Mouse (Mus musculus) gonadal fat pad, adult 2 months (tissue): ENCODE data around the gene Hlx. TPM values are rescaled to one million over a fixed set of nuclear protein-coding genes. Genes with fewer than 3 reads are reported as not detected.
A peak's percentile ranks its signal among the peaks of the same experiment; 100 is the strongest.

Source experiments
- DNase-seq: peaks from one replicate; pipeline ENCODE4 v3.0.0-alpha.2; 2012; ENCODE audit warnings: low read depth
- polyA plus RNA-seq: library from polyadenylated mRNA; depleted of rRNA; stranded (reverse); fragments of >200 nt; gene quantifications from 2 replicates; pipeline ENCODE4 v1.2.3, GENCODE M21; 2012; rRNA removed

The Hlx gene
- polyA plus RNA-seq: 9.1 and 9.2 TPM in 2 replicates

- DNase-seq: no peak
These were observed at the start of gene Hlx for GRCm38 (mm10) chr1:184732556-184733049. Hlx (minus strand) TSS chr1:184732619.

GRCm38 (mm10) chr1:184782161-184782513 lies 49.7 kb upstream of the Hlx start:
- DNase-seq: no peak

DNA sequence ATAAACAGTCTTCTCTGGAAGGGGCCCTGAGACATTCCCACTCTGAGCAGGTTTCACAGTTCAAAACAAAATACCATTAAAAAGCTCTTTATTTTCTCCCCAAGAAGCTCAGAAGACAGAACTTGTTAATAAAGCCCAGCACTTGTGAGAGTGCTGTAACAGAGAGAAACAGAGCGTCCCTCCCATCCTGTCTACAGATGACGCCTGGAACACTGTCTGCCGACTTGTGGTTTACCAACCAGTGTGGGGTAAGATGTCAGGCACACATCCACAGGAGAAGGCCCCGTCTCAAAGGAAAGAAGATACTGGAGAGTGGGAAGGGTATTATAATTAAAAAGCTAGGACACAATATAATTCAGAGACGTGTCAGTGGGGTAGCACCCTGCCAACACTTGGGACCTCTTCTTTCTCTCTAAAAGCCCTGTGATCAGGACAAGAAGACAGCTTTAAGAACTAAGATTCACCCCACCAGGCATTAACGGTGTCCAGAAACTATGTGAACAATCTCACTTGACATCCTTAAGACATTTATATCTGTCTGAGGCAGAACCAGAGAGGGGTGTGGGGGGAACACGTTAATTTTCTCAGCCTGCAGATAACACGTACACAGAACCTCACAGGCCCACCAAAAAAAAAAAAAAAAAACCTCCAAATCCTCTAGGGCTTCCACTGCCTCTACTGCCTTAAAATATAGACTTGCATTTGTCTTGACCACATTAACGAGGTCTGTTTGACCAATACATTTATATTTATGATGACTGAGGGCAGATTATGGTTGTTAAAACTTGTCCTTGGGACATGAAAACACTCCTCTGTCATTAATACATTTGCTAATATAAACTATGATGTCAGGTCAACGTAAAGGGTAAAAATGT lies 49.1 kb upstream of the Hlx start:
- DNase-seq: no peak

DNA sequence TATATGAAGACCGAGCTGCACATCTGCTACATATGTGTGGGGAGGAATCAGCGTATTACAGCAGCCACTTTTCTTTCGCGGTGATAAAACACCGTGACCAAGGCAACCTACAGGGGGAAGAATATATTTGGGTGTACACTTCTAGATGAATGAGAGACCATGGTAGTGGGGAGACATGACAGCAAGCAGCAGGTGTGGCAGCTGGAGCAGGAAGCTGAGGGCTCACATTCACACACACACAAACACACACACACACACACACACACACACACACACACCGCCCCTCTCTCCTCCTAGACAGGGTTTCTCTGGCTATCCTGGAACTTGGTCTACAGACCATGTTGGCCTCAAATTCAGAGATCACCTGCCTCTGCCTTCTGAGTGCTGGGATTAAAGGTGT lies 45.7 kb upstream of the Hlx start:
- DNase-seq: no peak

- DNase-seq: no peak
These were observed 44.8 kb upstream of the Hlx start for GRCm38 (mm10) chr1:184777061-184777795.

DNA sequence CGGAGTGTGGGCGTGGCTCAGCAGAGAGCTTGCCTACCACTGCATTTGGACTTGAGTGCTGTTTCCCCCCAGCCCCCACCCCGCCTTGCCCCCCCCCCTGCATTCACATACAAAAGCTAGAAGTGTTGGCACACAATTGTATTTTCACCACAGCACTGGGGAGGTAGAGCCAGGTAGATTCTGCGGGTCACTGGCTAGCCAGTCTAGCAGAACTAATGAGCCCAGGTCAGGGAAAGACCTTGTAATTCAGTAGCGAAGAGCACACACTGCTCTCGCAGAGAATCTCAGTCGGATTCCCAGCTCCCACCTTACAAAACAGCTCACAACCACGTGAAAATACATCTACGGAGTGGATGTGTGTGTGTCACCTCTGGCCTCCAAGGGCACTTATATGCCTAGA lies 42.9 kb upstream of the Hlx start:
- DNase-seq: no peak

- no peak for DNase-seq
These were observed 39.5 kb upstream of the Hlx start for GRCm38 (mm10) chr1:184771891-184772249.

GRCm38 (mm10) chr1:184771202-184771890 lies 38.9 kb upstream of the Hlx start:
- no peak for DNase-seq

DNA sequence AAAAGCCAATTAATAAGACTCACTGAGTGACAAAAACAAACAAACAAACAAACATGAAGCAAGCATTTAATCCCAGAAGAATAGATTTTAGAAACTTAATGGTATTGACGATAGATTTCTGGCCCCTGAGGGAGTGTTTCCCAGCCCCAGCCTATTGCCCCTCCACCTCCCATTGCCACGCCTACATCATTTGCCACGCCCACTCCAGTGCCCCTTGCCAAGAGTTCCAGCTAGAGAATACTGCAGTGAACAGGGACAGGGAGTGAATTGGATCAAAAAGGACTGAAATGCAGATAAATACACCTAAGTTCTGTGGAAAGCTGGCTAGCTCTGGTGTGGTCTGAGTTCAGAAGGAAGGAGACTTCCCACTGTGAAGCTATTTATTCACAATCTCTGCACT lies 31.4 kb upstream of the Hlx start:
- no peak for DNase-seq

DNA sequence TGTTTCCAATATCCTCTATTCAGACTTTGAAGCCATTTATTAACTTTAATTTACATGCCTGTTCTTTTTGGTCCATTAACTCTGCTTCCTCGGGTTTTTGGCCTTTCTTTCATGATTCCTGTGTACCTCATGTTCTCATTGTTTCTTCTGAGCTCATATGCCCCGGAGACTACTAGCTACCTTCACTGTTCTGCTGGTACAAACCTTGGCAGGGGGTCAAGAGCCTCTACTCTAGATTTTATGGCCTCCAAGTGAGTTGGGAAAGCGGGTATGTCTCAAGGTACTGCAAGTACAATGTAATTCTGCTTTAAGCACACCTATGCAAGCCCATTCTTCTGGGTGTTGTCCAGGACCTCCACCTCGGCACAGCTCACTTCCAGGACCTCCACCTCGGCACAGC lies 30.5 kb upstream of the Hlx start:
- peak; percentile 91 for DNase-seq

DNA sequence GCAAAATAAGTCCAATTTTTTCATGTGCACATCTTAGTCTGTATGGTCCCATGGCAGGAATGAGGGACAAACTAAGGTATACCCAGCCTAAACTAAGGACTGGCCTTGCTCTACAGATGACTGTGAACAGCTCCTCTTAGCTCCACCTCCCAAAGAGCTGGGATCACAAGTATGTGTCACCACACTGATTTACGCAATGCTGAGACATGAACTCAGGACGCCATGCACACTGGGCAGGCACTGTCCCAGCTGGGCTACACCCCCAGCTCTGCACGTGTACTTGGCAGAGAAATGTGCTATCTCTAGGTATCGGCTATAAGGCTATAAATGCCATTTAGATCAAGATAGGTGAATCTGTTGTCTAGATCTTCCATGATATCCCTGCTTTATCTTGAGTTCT lies 29.6 kb upstream of the Hlx start:
- DNase-seq: peak; percentile 64

- no peak for DNase-seq
These were observed 20.3 kb upstream of the Hlx start for GRCm38 (mm10) chr1:184752671-184753070.

DNA sequence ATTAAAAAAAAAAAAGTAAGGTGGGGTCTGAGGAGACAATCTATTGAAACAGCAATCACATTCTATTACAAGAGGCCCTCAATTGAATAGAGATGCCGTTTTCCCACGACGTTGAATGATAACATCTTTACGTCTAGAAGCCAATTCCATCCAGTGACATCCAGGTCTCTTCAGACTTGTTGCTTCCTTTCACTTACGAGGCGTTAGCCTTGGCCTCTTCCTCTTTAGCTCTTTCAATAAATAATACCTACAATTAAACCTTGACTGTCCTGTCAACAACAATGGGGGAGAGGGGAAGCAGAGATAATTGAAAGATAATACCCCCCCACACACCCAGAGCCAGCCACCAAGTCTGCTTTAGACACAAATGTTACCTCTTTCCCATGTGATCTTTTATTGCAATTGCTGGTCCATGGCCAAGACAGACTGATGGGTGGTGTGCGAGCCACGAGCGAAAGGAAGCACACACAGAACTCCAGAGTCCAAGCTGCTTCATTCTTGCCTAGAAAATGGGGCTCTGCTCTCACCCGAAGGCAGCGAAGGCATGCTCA lies 17.8 kb upstream of the Hlx start:
- DNase-seq: no peak

- DNase-seq: no peak
These were observed 16.3 kb upstream of the Hlx start for GRCm38 (mm10) chr1:184748692-184749152.

- DNase-seq: no peak
These were observed 5.6 kb upstream of the Hlx start for GRCm38 (mm10) chr1:184737876-184738479.

DNA sequence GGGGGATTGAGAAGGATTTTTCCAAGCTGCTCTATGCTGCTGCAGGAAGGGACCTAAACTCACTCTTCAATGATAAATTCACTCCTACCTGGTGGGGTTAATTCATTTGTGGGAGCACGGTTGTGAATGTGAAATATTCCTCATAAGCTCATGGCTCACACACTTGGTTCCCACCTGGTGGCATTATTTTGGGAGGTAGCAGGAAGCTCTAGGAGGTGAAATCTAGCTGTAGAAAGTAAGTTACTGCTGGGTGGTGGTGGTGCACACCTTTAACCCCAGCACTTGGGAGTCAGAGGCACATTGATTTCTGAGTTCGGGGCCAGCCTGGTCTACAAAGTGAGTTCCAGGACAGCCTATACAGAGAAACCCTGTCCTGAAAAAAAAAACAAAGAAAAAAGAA lies 4.8 kb upstream of the Hlx start:
- DNase-seq: no peak

GRCm38 (mm10) chr1:184736260-184736659 lies 3.8 kb upstream of the Hlx start:
- DNase-seq: no peak

DNA sequence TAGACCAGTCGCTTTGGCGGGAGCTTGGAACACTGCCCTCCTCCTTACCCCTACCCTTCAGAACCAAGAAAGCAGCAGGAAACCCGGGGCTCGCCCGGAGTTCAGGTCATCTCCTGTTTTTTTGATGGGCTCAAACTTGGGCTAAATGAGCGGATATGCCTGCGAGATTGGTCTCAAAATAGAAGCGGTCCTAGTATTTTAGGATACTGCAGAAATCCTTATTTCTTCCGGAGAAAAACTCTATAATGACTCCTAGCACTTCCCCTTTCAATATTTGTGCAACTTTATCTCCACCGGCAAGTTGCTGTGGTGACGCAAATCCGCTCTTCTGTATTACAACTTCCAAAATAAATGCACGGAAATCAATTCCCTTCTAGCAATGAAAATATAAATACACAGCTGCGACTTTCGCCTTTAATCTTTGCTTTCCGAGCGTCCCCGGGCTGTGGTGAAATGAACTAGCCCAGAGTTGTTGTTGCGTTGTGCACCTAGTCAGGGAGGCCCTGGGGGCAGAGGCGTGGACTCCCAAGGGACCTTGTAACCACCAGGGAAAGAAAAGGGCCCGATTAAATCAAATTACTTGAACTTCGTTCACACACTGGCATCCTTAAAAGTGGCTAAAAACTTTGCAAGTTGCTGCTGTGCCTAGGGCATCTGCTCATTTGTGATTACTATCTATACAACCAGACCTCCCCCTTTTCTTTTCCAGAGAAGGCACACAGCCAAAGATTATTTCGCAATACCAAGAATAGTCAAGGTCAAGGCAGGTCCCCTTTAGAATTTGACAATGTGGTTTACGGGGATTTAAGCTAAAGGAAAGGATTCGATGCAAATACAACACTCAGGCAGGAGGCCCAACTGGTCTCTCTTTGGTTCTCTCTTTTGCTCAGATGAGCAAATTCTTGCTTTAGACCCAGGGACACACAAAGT lies 2.8 kb upstream of the Hlx start:
- DNase-seq: no peak

DNA sequence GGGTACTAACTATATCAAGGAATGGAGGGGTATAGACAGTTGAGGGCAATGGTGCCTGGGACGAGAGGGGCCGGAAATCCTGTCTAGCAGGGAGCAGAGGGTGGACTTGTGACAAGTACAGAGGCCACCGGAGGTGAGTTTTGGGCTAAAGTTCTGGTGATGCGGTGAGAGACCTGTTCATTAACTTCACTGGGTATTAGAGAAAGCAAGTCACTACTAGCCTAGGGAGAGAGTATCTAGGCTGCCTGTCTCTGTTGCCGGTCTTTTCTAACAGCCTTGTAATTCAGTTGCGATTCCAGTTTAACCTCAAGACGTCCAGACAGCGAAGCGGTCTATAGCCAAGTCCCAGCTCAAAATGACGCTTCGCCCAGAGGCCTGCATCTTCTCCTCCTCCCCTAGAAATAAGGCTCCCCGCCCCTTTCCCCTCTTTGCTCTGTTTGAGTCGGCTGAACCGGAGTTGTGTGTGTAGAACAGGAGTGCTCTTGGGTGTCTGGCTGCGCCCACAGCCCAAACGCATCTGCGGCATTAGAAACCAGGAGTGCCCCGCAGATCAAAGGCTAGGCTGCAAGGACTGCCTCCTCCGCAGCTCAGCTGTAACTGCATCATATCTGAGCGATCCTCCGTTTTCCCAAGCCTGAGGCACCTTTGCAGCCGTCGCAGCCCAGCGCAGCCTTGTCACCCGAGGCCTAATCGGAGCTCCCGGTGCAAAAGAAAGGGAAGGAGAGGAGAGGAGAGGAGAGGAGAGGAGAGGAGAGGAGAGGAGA lies 1.8 kb upstream of the Hlx start:
- DNase-seq: no peak
